Mouse (Mus musculus) kidney, embryonic 14.5 days (tissue): ENCODE results near the gene Tmem35b. TPM values are rescaled to one million over a fixed set of nuclear protein-coding genes. Genes with fewer than 3 reads are reported as not detected.

Source experiments
- ATAC-seq: fragments of 200-750 bp; cut with Nextera tagmentation; 2 replicates; pipeline ENCODE4 v1.8.0; 2017; ENCODE audit warnings: moderate number of reproducible peaks, mild to moderate bottlenecking, moderate TSS enrichment, moderate library complexity; ENCODE audit not compliant: low FRiP score, low TSS enrichment
- H3K27ac ChIP-seq: fragments of 300-500 bp; sonication (generic); 2 replicates; pipeline ENCODE4 v1.5.1; 2014; ENCODE audit warnings: low read depth, mild to moderate bottlenecking, low read length, moderate library complexity, mixed read lengths
- H3K27me3 ChIP-seq: fragments of 300-500 bp; sonication (generic); 2 replicates; pipeline ENCODE4 v1.6.1; 2014; ENCODE audit warnings: mild to moderate bottlenecking, low read length; ENCODE audit not compliant: control insufficient read depth, insufficient read depth
- H3K36me3 ChIP-seq: fragments of 300-500 bp; sonication (generic); 2 replicates; pipeline ENCODE4 v1.6.1; 2014; ENCODE audit warnings: low read length, mixed read lengths; ENCODE audit not compliant: control insufficient read depth, insufficient read depth
- H3K4me1 ChIP-seq: fragments of 300-500 bp; sonication (generic); 2 replicates; pipeline ENCODE4 v1.6.1; 2014; ENCODE audit warnings: low read length, mixed read lengths; ENCODE audit not compliant: control insufficient read depth, insufficient read depth
- H3K4me2 ChIP-seq: fragments of 300-500 bp; sonication (generic); replicated peaks from 2 replicates; pipeline ENCODE4 v1.6.1; 2014; ENCODE audit warnings: low read depth, mild to moderate bottlenecking, low read length
- H3K4me3 ChIP-seq: fragments of 300-500 bp; sonication (generic); 2 replicates; pipeline ENCODE4 v1.5.1; 2014; ENCODE audit warnings: mild to moderate bottlenecking, low read length
- H3K9ac ChIP-seq: fragments of 300-500 bp; sonication (generic); 2 replicates; pipeline ENCODE4 v1.6.1; 2014; ENCODE audit warnings: low read depth, mild to moderate bottlenecking, low read length, moderate library complexity
- H3K9me3 ChIP-seq: fragments of 300-500 bp; sonication (generic); 2 replicates; pipeline ENCODE4 v1.6.1; 2016; ENCODE audit warnings: low read length; ENCODE audit not compliant: control insufficient read depth
- WGBS: fragments of 180-500 bp; shearing (Covaris S2); extraction: QIAGEN DNeasy Blood & Tissue Kit; methylation state at CpG from one replicate; pipeline ENCODE4 v1.1.7; 2014; 5-methylcytosine and 5-hydroxymethylcytosine counted together
- polyA plus RNA-seq: library from polyadenylated mRNA; unstranded; fragments of >200 nt; fragmentation: Nextera tagmentation; extraction: Ambion mirVana; gene quantifications from 2 replicates; pipeline ENCODE4 v1.2.1, GENCODE M21; 2014

Gene Tmem35b
- polyA plus RNA-seq, 1 experiment from 2014 or later = 25.4 TPM

- Histone ChIP-seq H3K4me1 (peaks cover 9% of the 10 kb centered on the region), H3K9me3 (no peaks in the 10 kb centered on the region), H3K36me3 (no peaks in the 10 kb centered on the region), H3K4me3 (no peak overlapping the region), H3K27me3 (peaks cover 47% of the 10 kb centered on the region), H3K4me2 (no peak overlapping the region), H3K9ac (no peak overlapping the region), H3K27ac (no peak overlapping the region)
- ATAC-seq = no peak
- 53% methylated on average over 4 of the region's 4 CpGs for WGBS
Measured at GRCm38 (mm10) chr4:127171341-127171905, 47.9 kb downstream of the Tmem35b start.

- H3K9me3 ChIP-seq = no peaks in the 10 kb centered on the region
- no peak overlapping the region for H3K4me3 ChIP-seq
- ATAC-seq = no peak
- H3K27me3 ChIP-seq = peaks cover 45% of the 10 kb centered on the region
- H3K27ac ChIP-seq = no peak overlapping the region
- H3K4me2 ChIP-seq = no peak overlapping the region
- WGBS = 21% methylated on average over 7 of the region's 7 CpGs
- peaks cover 9% of the 10 kb centered on the region for H3K4me1 ChIP-seq
- H3K36me3 ChIP-seq = no peaks in the 10 kb centered on the region
- H3K9ac ChIP-seq = no peak overlapping the region
Measured at GRCm38 (mm10) chr4:127172119-127172518, 48.6 kb downstream of the Tmem35b start.

GRCm38 (mm10) chr4:127172614-127173013, 49.1 kb downstream of the Tmem35b start:
- 58% methylated on average over 4 of the region's 4 CpGs for WGBS
- no peak for ATAC-seq

GRCm38 (mm10) chr4:127173461-127173860, 50.0 kb downstream of the Tmem35b start:
- Histone ChIP-seq H3K4me3 (no peak overlapping the region), H3K9me3 (no peaks in the 10 kb centered on the region), H3K4me1 (peaks cover 4% of the 10 kb centered on the region; the same call in 1 of the 2 replicates), H3K9ac (no peak overlapping the region), H3K4me2 (no peak overlapping the region), H3K36me3 (no peaks in the 10 kb centered on the region), H3K27ac (no peak overlapping the region), H3K27me3 (peaks cover 37% of the 10 kb centered on the region)
- 2% methylated on average over 8 of the region's 8 CpGs for WGBS
- ATAC-seq = no peak

More at GRCm38 (mm10) chr4:127172614-127173013, 49.1 kb downstream of the Tmem35b start:
- Histone ChIP-seq H3K27ac (no peak overlapping the region), H3K4me2 (no peak overlapping the region), H3K4me1 (peaks cover 9% of the 10 kb centered on the region), H3K27me3 (peaks cover 42% of the 10 kb centered on the region), H3K9me3 (no peaks in the 10 kb centered on the region), H3K9ac (no peak overlapping the region), H3K36me3 (no peaks in the 10 kb centered on the region), H3K4me3 (no peak overlapping the region)

- Histone ChIP-seq H3K4me3 (no peak overlapping the region), H3K4me1 (no peaks in the 10 kb centered on the region), H3K36me3 (no peaks in the 10 kb centered on the region), H3K4me2 (no peak overlapping the region), H3K9me3 (no peaks in the 10 kb centered on the region), H3K27me3 (peaks cover 37% of the 10 kb centered on the region), H3K9ac (no peak overlapping the region), H3K27ac (no peak overlapping the region)
- WGBS = 56% methylated on average over 8 of the region's 8 CpGs
- no peak for ATAC-seq
Measured at GRCm38 (mm10) chr4:127174075-127174899, 50.8 kb downstream of the Tmem35b start.

GRCm38 (mm10) chr4:127174900-127175278, 51.4 kb downstream of the Tmem35b start:
- ATAC-seq = no peak
- 48% methylated on average over 4 of the region's 4 CpGs for WGBS
- Histone ChIP-seq H3K9me3 (no peaks in the 10 kb centered on the region), H3K27me3 (peaks cover 33% of the 10 kb centered on the region), H3K9ac (no peak overlapping the region), H3K36me3 (no peaks in the 10 kb centered on the region), H3K4me2 (no peak overlapping the region), H3K4me3 (no peak overlapping the region), H3K4me1 (no peaks in the 10 kb centered on the region), H3K27ac (no peak overlapping the region)

GRCm38 (mm10) chr4:127177961-127178360, 54.5 kb downstream of the Tmem35b start:
- Histone ChIP-seq H3K4me3 (no peak overlapping the region), H3K9me3 (0 out of 2 replicates have a peak, but pooled peaks cover 3% of the 10 kb centered on the region), H3K27me3 (peaks cover 19% of the 10 kb centered on the region), H3K27ac (no peak overlapping the region), H3K36me3 (no peaks in the 10 kb centered on the region), H3K9ac (no peak overlapping the region), H3K4me1 (no peaks in the 10 kb centered on the region), H3K4me2 (no peak overlapping the region)
- no peak for ATAC-seq
- WGBS = 71% methylated on average over 11 of the region's 11 CpGs

- Histone ChIP-seq H3K4me2 (no peak overlapping the region), H3K27ac (no peak overlapping the region), H3K4me1 (no peaks in the 10 kb centered on the region), H3K36me3 (no peaks in the 10 kb centered on the region), H3K9me3 (0 out of 2 replicates have a peak, but pooled peaks cover 3% of the 10 kb centered on the region), H3K9ac (no peak overlapping the region), H3K4me3 (no peak overlapping the region), H3K27me3 (peaks cover 19% of the 10 kb centered on the region)
- ATAC-seq = no peak
- 58% methylated on average over 9 of the region's 9 CpGs for WGBS
Measured at GRCm38 (mm10) chr4:127178671-127179070, 55.2 kb downstream of the Tmem35b start.
